ENCODE assay signal across 9 mouse cellular contexts in the genomic region with DNA sequence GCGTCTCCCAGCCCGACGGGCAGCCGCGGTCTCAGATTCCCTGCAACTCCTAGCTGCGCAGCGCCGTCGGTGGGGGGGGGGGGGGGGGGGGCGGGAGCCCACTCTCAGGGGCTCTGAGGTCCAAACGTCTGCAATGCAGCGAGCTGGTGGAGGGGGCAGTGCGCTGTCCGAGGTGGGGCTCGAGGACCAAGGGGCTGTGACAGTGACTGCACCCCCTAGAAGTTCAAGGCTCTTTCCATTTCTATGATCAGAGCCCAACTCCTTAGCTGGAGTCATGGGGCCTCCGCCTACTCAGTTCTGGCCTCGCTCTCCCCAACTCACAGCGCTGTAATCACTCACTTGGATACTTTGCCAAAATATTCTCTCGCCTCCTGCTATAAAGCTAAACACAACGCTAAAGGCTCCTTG. TPM values are rescaled to one million over a fixed set of nuclear protein-coding genes. Genes with fewer than 3 reads are reported as not detected.
DNase-seq lines count a peak whose midpoint lies in the region; ATAC-seq and TF ChIP-seq lines count a peak whose summit lies in the region.
"Had no signal": no experiment of that assay in that cellular context is flagged by ENCODE, and none has a peak within 500 bp of the region (broad histone marks: within the 10 kb centered on the region; RNA-seq: fewer than 3 reads in every experiment).

No protein-coding gene starts in this region.

- H3K4me1 ChIP-seq in kidney, embryonic 15.5 days: peaks cover 27% of the 10 kb centered on the region
- H3K4me1 ChIP-seq in cortical plate, adult 2 months (ENCODE audit: control insufficient read depth, insufficient read depth, low read length): peaks cover 5% of the 10 kb centered on the region
- H3K4me1 ChIP-seq in hindbrain, embryonic 14.5 days (replicated peaks; ENCODE audit: control insufficient read depth, insufficient read depth, low read length): peaks cover 25% of the 10 kb centered on the region
- H3K4me1 ChIP-seq in midbrain, embryonic 13.5 days (replicated peaks): peaks cover 40% of the 10 kb centered on the region

- H3K27me3 ChIP-seq in kidney, embryonic 15.5 days: peaks cover 56% of the 10 kb centered on the region
- no peaks in the 10 kb centered on the region for H3K27me3 ChIP-seq in hindbrain, embryonic 14.5 days (ENCODE audit: control insufficient read depth, insufficient read depth, low read length)
- H3K27me3 ChIP-seq in midbrain, embryonic 13.5 days: 0 out of 2 replicates have a peak, but pooled peaks cover 8% of the 10 kb centered on the region

- peak overlapping the region; percentile 74 for H3K4me3 ChIP-seq in kidney, embryonic 15.5 days (replicated peaks)
- peak overlapping the region; percentile 84 for H3K4me3 ChIP-seq in cortical plate, adult 2 months (ENCODE audit: insufficient read depth, low read length)
- H3K4me3 ChIP-seq in hindbrain, embryonic 14.5 days (replicated peaks; ENCODE audit: low read length): peak overlapping the region; percentile 75
- peak overlapping the region; percentile 89 for H3K4me3 ChIP-seq in midbrain, embryonic 13.5 days (replicated peaks)

- TF ChIP-seq CTCF in cortical plate, adult 2 months (IDR thresholded peaks at IDR 0.05; ENCODE audit: extremely low read depth, insufficient read depth, low read length): no peak

- ATAC-seq in kidney, embryonic 15.5 days (replicated peaks; ENCODE audit: low FRiP score): peak; percentile 44
- ATAC-seq in hindbrain, embryonic 14.5 days (ENCODE audit: low FRiP score): no peak; the same call in 1 of the 2 replicates
- ATAC-seq in midbrain, embryonic 13.5 days: no peak

- peak overlapping the region; percentile 99 for H3K4me2 ChIP-seq in kidney, embryonic 15.5 days
- H3K4me2 ChIP-seq in hindbrain, embryonic 14.5 days (replicated peaks): peak overlapping the region; percentile 68
- peak overlapping the region; percentile 77 for H3K4me2 ChIP-seq in midbrain, embryonic 13.5 days (replicated peaks)

- WGBS in kidney, embryonic 15.5 days: 2% methylated on average over 17 of the region's 20 CpGs
- WGBS in hindbrain, embryonic 14.5 days: 5% methylated on average over 15 of the region's 20 CpGs
- 3% methylated on average over 10 of the region's 20 CpGs for WGBS in midbrain, embryonic 13.5 days

- no peak for TF ChIP-seq POLR2A in cortical plate, adult 2 months (IDR thresholded peaks at IDR 0.05; ENCODE audit: extremely low read depth, insufficient read depth, low read length)

- H3K36me3 ChIP-seq in kidney, embryonic 15.5 days: no peaks in the 10 kb centered on the region
- H3K36me3 ChIP-seq in hindbrain, embryonic 14.5 days (replicated peaks; ENCODE audit: control insufficient read depth, insufficient read depth): no peaks in the 10 kb centered on the region
- no peaks in the 10 kb centered on the region for H3K36me3 ChIP-seq in midbrain, embryonic 13.5 days

- H3K27ac ChIP-seq in kidney, embryonic 15.5 days: no peak overlapping the region
- no peak overlapping the region for H3K27ac ChIP-seq in cortical plate, adult 2 months (ENCODE audit: insufficient read depth, low read length)
- peak overlapping the region; percentile 95 for H3K27ac ChIP-seq in hindbrain, embryonic 14.5 days
- H3K27ac ChIP-seq in midbrain, embryonic 13.5 days: peak overlapping the region; percentile 98

- no peaks in the 10 kb centered on the region for H3K9me3 ChIP-seq in kidney, embryonic 15.5 days (replicated peaks)
- H3K9me3 ChIP-seq in hindbrain, embryonic 14.5 days (ENCODE audit: control insufficient read depth, low read length): no peaks in the 10 kb centered on the region
- H3K9me3 ChIP-seq in midbrain, embryonic 13.5 days: no peaks in the 10 kb centered on the region

- DNase-seq in kidney, postnatal 4 days: no peak
- DNase-seq in hindbrain, embryonic 14.5 days (ENCODE audit: low spot score): peak; percentile 32
- no peak for DNase-seq in right cerebral cortex, postnatal 36 days (ENCODE audit: low spot score in 2 of 2)
- no peak for DNase-seq in kidney, postnatal 14 days
- DNase-seq in cerebellum, adult 11-12 months: no peak

- H3K9ac ChIP-seq in kidney, embryonic 15.5 days: peak overlapping the region; percentile 67
- H3K9ac ChIP-seq in hindbrain, embryonic 14.5 days: peak overlapping the region; percentile 92
- peak overlapping the region; percentile 97 for H3K9ac ChIP-seq in midbrain, embryonic 13.5 days (replicated peaks)

RNA-seq across cellular contexts. Expression of a gene that starts 19.5 kb away (rescaled TPM):
- polyA plus RNA-seq in kidney, embryonic 15.5 days (2015; fragmentation: Nextera tagmentation; extraction: Ambion mirVana): not detected in 2 replicates
- polyA plus RNA-seq in cortical plate, adult 2 months (2012; rRNA removed): not detected in 2 replicates
- 0.30 and 0.36 TPM in 2 replicates for polyA plus RNA-seq in hindbrain, embryonic 14.5 days (2014; fragmentation: Nextera tagmentation; extraction: Ambion mirVana)
- polyA plus RNA-seq in midbrain, embryonic 13.5 days (2015; fragmentation: Nextera tagmentation; extraction: Ambion mirVana): 0.22 TPM in 1 of 2 replicates, not detected in the other
- polyA plus RNA-seq: inflammation-experienced regulatory T-cells, adult 6 months had no signal

RNA-seq across cellular contexts. Expression of a gene that starts 51.1 kb away (rescaled TPM):
- polyA plus RNA-seq in kidney, embryonic 15.5 days (2015; fragmentation: Nextera tagmentation; extraction: Ambion mirVana): 123 and 124 TPM in 2 replicates
- 52.2 and 54.8 TPM in 2 replicates for polyA plus RNA-seq in cortical plate, adult 2 months (2012; rRNA removed)
- 29.9 and 43.2 TPM in 2 replicates for polyA plus RNA-seq in hindbrain, embryonic 14.5 days (2014; fragmentation: Nextera tagmentation; extraction: Ambion mirVana)
- 60.7 and 62.1 TPM in 2 replicates for polyA plus RNA-seq in midbrain, embryonic 13.5 days (2015; fragmentation: Nextera tagmentation; extraction: Ambion mirVana)

Comparison
In these comparisons a context has a peak if more than half of its experiments do, and no peak if none do; other contexts are left out.
1. H3K27ac ChIP-seq: peak in hindbrain, embryonic 14.5 days (single experiment) and midbrain, embryonic 13.5 days (single experiment); none in kidney, embryonic 15.5 days (single experiment) and cortical plate, adult 2 months (single experiment).
2. Peak in every context shown above with its lines, with median percentiles within 50 percentile points of each other: H3K4me2 ChIP-seq, H3K4me3 ChIP-seq and H3K9ac ChIP-seq.